Mouse (Mus musculus): ENCODE results near the gene Olfr1312.
"Not testable (repeated sequence)": the region's sequence is repeated elsewhere in the genome, so short reads cannot be mapped to it uniquely, and the experiment has no call there.

The Olfr1312 gene

DNA sequence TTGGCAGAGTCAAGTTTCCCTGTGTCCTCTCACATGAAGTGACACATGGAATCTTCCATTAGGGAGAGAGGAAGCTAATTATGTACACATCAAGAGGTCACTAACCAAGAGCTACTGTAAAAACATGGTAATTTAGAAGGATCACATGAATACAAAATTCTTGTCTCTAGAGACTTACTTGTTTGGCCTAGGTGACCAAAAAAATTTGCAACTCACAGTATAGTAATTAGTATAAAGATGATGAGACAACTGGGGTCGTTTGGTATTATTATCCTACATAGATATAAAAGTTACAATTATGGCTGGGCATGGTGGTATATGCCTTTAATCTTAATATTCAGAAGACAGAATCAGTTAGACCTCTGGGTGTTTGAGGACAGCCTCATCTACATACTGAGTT is at the start of gene Olfr1312:
Gene Olfr1312, minus strand, starts transcription at position 101 of the 400 bp plus-strand sequence.
- DNase-seq (ENCODE audit: low spot score) = no peak

DNA sequence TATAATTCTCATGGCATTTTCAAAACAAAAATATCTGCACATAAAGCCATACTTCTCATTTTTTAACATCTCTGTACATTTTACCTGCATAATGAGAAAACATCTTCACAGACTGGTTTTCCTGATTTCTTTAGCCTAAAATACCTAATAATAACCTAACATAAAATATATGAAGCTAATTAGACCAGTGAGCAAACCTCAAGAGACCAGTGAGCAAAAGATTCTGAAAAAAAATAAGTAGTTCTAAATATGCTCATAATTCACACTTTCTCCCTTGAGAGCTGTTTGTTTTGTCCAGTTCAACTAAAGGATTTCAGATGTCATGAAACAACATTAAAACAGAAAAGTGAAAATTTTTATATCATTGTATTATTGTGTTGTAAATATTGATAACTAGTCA is 46.6 kb upstream of the Olfr1312 start, which contains the start of gene Olfr1314:
Gene Olfr1314, minus strand, starts transcription at position 101 of the 400 bp plus-strand sequence.
- DNase-seq (ENCODE audit: low spot score) = no peak

DNA sequence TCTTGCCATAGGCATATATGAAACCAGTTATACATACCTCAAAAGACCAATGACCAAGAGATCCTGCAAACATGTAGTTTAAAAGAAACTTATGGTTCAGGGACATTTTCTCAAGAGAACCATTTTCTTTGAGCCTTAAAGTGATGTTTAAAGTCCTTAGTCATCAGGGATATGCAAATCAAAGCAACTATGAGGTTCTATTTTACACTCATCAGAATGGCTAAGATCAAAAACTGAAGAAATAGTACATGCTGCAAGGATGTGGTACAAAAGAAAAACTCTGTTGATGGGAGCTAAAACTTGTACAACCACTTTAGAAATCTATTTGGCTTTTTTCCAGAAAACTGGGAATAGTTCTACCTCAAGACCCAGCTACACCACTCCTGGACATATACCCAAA is 27.7 kb upstream of the Olfr1312 start, which contains the start of gene Olfr1313:
Gene Olfr1313, minus strand, starts transcription at position 101 of the 400 bp plus-strand sequence.
- DNase-seq (ENCODE audit: low spot score) = no peak

- DNase-seq (ENCODE audit: low spot score) = not testable (repeated sequence)
These were observed 23.1 kb downstream of the Olfr1312 start for GRCm38 (mm10) chr2:112026971-112027370.

GRCm38 (mm10) chr2:112024312-112024711 is 25.7 kb downstream of the Olfr1312 start, which contains the start of gene Olfr1311:
Gene Olfr1311, minus strand, starts transcription at chr2:112024412.
- no peak for DNase-seq (ENCODE audit: low spot score)

- no peak for DNase-seq (ENCODE audit: low spot score)
These were observed 35.1 kb downstream of the Olfr1312 start for GRCm38 (mm10) chr2:112014900-112015299.

DNA sequence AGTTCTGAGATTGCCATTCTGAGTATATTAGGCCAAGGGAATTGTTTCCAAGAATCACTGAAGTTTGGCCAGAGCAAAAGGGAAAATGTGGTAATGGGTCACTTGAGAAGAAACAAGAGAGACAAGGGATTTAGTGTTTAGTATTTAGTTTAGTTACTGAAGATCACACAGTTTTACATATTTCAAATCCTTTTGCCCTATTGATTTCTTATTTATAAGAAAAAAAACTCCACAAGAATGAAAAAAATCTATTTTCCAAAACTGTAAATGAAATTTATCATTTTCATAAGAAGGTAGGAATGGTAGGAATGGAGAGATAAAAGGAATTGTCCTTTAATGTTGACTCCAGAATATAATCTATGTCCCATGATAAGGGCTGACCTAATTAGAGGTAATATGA is 37.4 kb downstream of the Olfr1312 start, which contains the start of gene Olfr1310:
Gene Olfr1310, minus strand, starts transcription at position 101 of the 400 bp plus-strand sequence.
- no peak for DNase-seq (ENCODE audit: low spot score)

GRCm38 (mm10) chr2:111990181-111990580 is 59.9 kb downstream of the Olfr1312 start, which contains the start of gene Olfr1309:
Gene Olfr1309, minus strand, starts transcription at chr2:111990281.
- no peak for DNase-seq (ENCODE audit: low spot score)

All from embryo, embryonic 10.5 days (tissue).